Comparison of ENCODE assay signal across 8 mouse cellular contexts in genomic region chr9:44249181-44250146, GRCm38 (mm10). TPM values are rescaled to one million over a fixed set of nuclear protein-coding genes. Genes with fewer than 3 reads are reported as not detected.
DNase-seq lines count a peak whose midpoint lies in the region; ATAC-seq and TF ChIP-seq lines count a peak whose summit lies in the region.

No protein-coding gene starts in this region.

- DNase-seq in G1E (ENCODE audit: low spot score): peak; percentile 36
- DNase-seq in brain, adult 2 months (ENCODE audit: low read depth, low spot score): peak; percentile 84
- peak; percentile 36 for DNase-seq in forelimb bud, embryonic 11.5 days (ENCODE audit: low read depth, low spot score)
- DNase-seq in layer of hippocampus, postnatal 14 days (ENCODE audit: low spot score in 2 of 2): peak; percentile 62 to 71
- peak; percentile 80 for DNase-seq in lung, postnatal 25 days (ENCODE audit: low spot score)
- peak; percentile 49 for DNase-seq in retina, postnatal 7 days (ENCODE audit: low read depth, low spot score)
- peak; percentile 39 to 69 for DNase-seq in urinary bladder, postnatal 36 days (ENCODE audit: low spot score in 2 of 2)

- no peaks in the 10 kb centered on the region for H3K9me3 ChIP-seq in G1E (replicated peaks)
- H3K9me3 ChIP-seq in hindbrain, embryonic 12.5 days (replicated peaks): no peaks in the 10 kb centered on the region

- no peak overlapping the region for H3K4me3 ChIP-seq in G1E (ENCODE audit: low read depth, low read length)
- no peak overlapping the region for H3K4me3 ChIP-seq in hindbrain, embryonic 12.5 days

- no peaks in the 10 kb centered on the region for H3K36me3 ChIP-seq in G1E (replicated peaks)
- H3K36me3 ChIP-seq in hindbrain, embryonic 12.5 days: no peaks in the 10 kb centered on the region

- 45% methylated on average over 26 of the region's 26 CpGs for WGBS in hindbrain, embryonic 12.5 days

- peaks cover 75% of the 10 kb centered on the region for H3K27me3 ChIP-seq in G1E (ENCODE audit: insufficient read depth, low read length)
- peaks cover 3% of the 10 kb centered on the region; the same call in 1 of the 2 replicates for H3K27me3 ChIP-seq in hindbrain, embryonic 12.5 days

- ATAC-seq in G1E (ENCODE audit: extremely low read depth, insufficient number of reproducible peaks, low FRiP score, poor library complexity, severe bottlenecking): no peak
- peak; percentile 67; the same call in 1 of the 2 replicates for ATAC-seq in hindbrain, embryonic 12.5 days (ENCODE audit: low FRiP score)

- H3K9ac ChIP-seq in hindbrain, embryonic 12.5 days: no peak overlapping the region; the same call in 1 of the 2 replicates

- H3K4me2 ChIP-seq in hindbrain, embryonic 12.5 days (replicated peaks): peak overlapping the region; percentile 19; the same call in 1 of the 2 replicates

- H3K4me1 ChIP-seq in G1E (ENCODE audit: insufficient read depth, low read depth, low read length): peaks cover 17% of the 10 kb centered on the region
- H3K4me1 ChIP-seq in hindbrain, embryonic 12.5 days: peaks cover 18% of the 10 kb centered on the region

- no peak for TF ChIP-seq CTCF in G1E (IDR thresholded peaks at IDR 0.05; ENCODE audit: low read depth, low read length)

- no peak overlapping the region for H3K27ac ChIP-seq in hindbrain, embryonic 12.5 days

RNA-seq across cellular contexts. Expression of gene Pdzd3, which starts 1.8 kb away (rescaled TPM):
- not detected in 2 replicates for total RNA-seq in G1E (2014; fragmentation: Nextera tagmentation)
- total RNA-seq in G1E (2017): not detected in 2 replicates
- polyA plus RNA-seq in G1E (2012): not detected in 2 replicates
- polyA plus RNA-seq in hindbrain, embryonic 12.5 days (2016; fragmentation: Nextera tagmentation; extraction: Ambion mirVana): 0.15 TPM in 1 of 2 replicates, not detected in the other
- total RNA-seq in layer of hippocampus, postnatal 14 days (2021): 1 to 10 TPM in 1 of 2 experiments, under 1 TPM in 1; 0.88 to 1.0 TPM

RNA-seq across cellular contexts. Expression of gene Ccdc153, which starts 9.0 kb away (rescaled TPM):
- total RNA-seq in G1E (2014; fragmentation: Nextera tagmentation) (not detected in 2 replicates), G1E (2017) (not detected in 2 replicates)
- polyA plus RNA-seq in G1E (2012): not detected in 2 replicates
- polyA plus RNA-seq in hindbrain, embryonic 12.5 days (2016; fragmentation: Nextera tagmentation; extraction: Ambion mirVana): not detected in 2 replicates
- 1 to 10 TPM; 4.5 to 8.4 TPM for total RNA-seq in layer of hippocampus, postnatal 14 days (2021)

RNA-seq across cellular contexts. Expression of gene Cbl, which starts 15.6 kb away (rescaled TPM):
- total RNA-seq in G1E (2014; fragmentation: Nextera tagmentation): 137 and 159 TPM in 2 replicates
- total RNA-seq in G1E (2017): 23.6 and 25.5 TPM in 2 replicates
- 17.2 and 20.3 TPM in 2 replicates for polyA plus RNA-seq in G1E (2012)
- polyA plus RNA-seq in hindbrain, embryonic 12.5 days (2016; fragmentation: Nextera tagmentation; extraction: Ambion mirVana): 26.2 and 30.5 TPM in 2 replicates
- 10 to 100 TPM; 58.1 to 62.7 TPM for total RNA-seq in layer of hippocampus, postnatal 14 days (2021)

RNA-seq across cellular contexts. Expression of gene Nlrx1, which starts 18.9 kb away (rescaled TPM):
- total RNA-seq in G1E (2014; fragmentation: Nextera tagmentation): not detected in 2 replicates
- total RNA-seq in G1E (2017): 0.05 TPM in 1 of 2 replicates, not detected in the other
- 0.02 and 0.03 TPM in 2 replicates for polyA plus RNA-seq in G1E (2012)
- 5.1 and 5.6 TPM in 2 replicates for polyA plus RNA-seq in hindbrain, embryonic 12.5 days (2016; fragmentation: Nextera tagmentation; extraction: Ambion mirVana)
- 10 to 100 TPM in 1 of 2 experiments, 1 to 10 TPM in 1; 10.0 to 12.2 TPM for total RNA-seq in layer of hippocampus, postnatal 14 days (2021)

RNA-seq across cellular contexts. Expression of gene Abcg4, which starts 39.0 kb away (rescaled TPM):
- total RNA-seq in G1E (2014; fragmentation: Nextera tagmentation) (29.1 and 58.5 TPM in 2 replicates), G1E (2017) (1.8 and 3.6 TPM in 2 replicates)
- polyA plus RNA-seq in G1E (2012): 18.4 and 20.3 TPM in 2 replicates
- 12.9 and 13.5 TPM in 2 replicates for polyA plus RNA-seq in hindbrain, embryonic 12.5 days (2016; fragmentation: Nextera tagmentation; extraction: Ambion mirVana)
- total RNA-seq in layer of hippocampus, postnatal 14 days (2021): 10 to 100 TPM; 69.3 to 75.8 TPM

Comparison
In these comparisons a context has a peak if more than half of its experiments do, and no peak if none do; other contexts are left out.
1. RNA of gene Ccdc153, which starts 9.0 kb away (total RNA-seq): 4.5 to 8.4 TPM in layer of hippocampus, postnatal 14 days; not detected in G1E; every median in the first group is over 4 times any median in the second.
2. Peak in every context shown above with its lines, with median percentiles within 50 percentile points of each other: DNase-seq.